In the genomic region with DNA sequence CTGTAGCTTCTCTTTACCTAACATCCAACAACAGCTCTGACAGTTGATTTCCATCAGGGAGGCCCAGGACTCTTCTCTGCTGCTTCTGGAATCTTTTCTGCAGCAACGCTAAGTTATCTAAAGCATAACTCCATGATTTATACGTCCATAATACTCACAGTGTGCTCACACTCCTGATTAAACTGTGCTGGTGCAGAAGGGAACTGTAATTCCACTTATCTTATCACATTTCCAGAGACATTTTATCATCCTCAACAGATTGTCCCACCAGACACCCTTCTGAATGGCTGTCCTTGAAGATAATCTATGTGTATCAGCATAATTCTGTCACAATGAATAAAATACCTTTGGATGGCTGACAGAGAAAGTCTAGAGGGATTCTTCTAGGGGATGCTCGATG, we compare ENCODE assay signal across 22 mouse cellular contexts. TPM values are rescaled to one million over a fixed set of nuclear protein-coding genes. Genes with fewer than 3 reads are reported as not detected.
DNase-seq lines count a peak whose midpoint lies in the region; ATAC-seq and TF ChIP-seq lines count a peak whose summit lies in the region.
"Had no signal": no experiment of that assay in that cellular context is flagged by ENCODE, and none has a peak within 500 bp of the region (broad histone marks: within the 10 kb centered on the region; RNA-seq: fewer than 3 reads in every experiment).

No protein-coding gene starts in this region.

- no peaks in the 10 kb centered on the region for H3K4me1 ChIP-seq in testis, adult 2 months (ENCODE audit: control insufficient read depth, insufficient read depth, low read length)
- peaks cover 37% of the 10 kb centered on the region for H3K4me1 ChIP-seq in liver, embryonic 16.5 days (ENCODE audit: control insufficient read depth, low read depth, low read length)
- H3K4me1 ChIP-seq: forebrain, embryonic 15.5 days; limb, embryonic 13.5 days; lung, embryonic 15.5 days had no signal

- no peak for TF ChIP-seq POLR2A in testis, adult 2 months (IDR thresholded peaks at IDR 0.05; ENCODE audit: control insufficient read depth, low read depth, low read length)

- 0 out of 2 replicates have a peak overlapping the region, but pooled peaks have one; percentile 7 for H3K4me2 ChIP-seq in liver, embryonic 16.5 days (ENCODE audit: low read depth, low read length)
- H3K4me2 ChIP-seq: forebrain, embryonic 15.5 days; kidney, embryonic 15.5 days; limb, embryonic 13.5 days; lung, embryonic 15.5 days had no signal

- peak overlapping the region; percentile 60; the same call in 1 of the 2 replicates for H3K27ac ChIP-seq in testis, adult 2 months (ENCODE audit: control insufficient read depth, insufficient read depth, low read depth, low read length)
- 0 out of 2 replicates have a peak overlapping the region, but pooled peaks have one; percentile 33 for H3K27ac ChIP-seq in liver, embryonic 16.5 days (ENCODE audit: low read length)
- H3K27ac ChIP-seq: forebrain, embryonic 15.5 days; kidney, embryonic 15.5 days; limb, embryonic 13.5 days; lung, embryonic 15.5 days had no signal

- peak; percentile 18 for ATAC-seq in frontal cortex, adult (ENCODE audit: low TSS enrichment)
- peak; percentile 66 for ATAC-seq in liver, embryonic 16.5 days (ENCODE audit: low read depth)
- no peak for ATAC-seq in erythroid progenitor cell, adult 5-6 weeks (replicated peaks; ENCODE audit: low FRiP score, poor library complexity, severe bottlenecking)
- ATAC-seq: forebrain, embryonic 15.5 days; inflammation-experienced regulatory T-cells, adult 6 months had no signal

- no peaks in the 10 kb centered on the region for H3K36me3 ChIP-seq in testis, adult 2 months (ENCODE audit: control insufficient read depth, insufficient read depth, low read length)
- H3K36me3 ChIP-seq in liver, embryonic 16.5 days (ENCODE audit: control insufficient read depth, insufficient read depth): no peaks in the 10 kb centered on the region
- H3K36me3 ChIP-seq: forebrain, embryonic 15.5 days; kidney, embryonic 15.5 days; limb, embryonic 13.5 days; lung, embryonic 15.5 days had no signal

- H3K4me3 ChIP-seq in testis, adult 2 months (ENCODE audit: control insufficient read depth, low read depth, low read length): no peak overlapping the region
- no peak overlapping the region for H3K4me3 ChIP-seq in liver, embryonic 16.5 days (ENCODE audit: low read depth, low read length)
- H3K4me3 ChIP-seq: erythroblast, embryonic 14.5 days; forebrain, embryonic 15.5 days; kidney, embryonic 15.5 days; limb, embryonic 13.5 days; lung, embryonic 15.5 days; myocyte had no signal

- no peak for TF ChIP-seq CTCF in testis, adult 2 months (IDR thresholded peaks at IDR 0.05; ENCODE audit: control insufficient read depth, insufficient read depth, insufficient replicate concordance, low read depth, low read length)

- no peak for DNase-seq in frontal cortex, postnatal 36 days (ENCODE audit: low spot score in 2 of 2)
- DNase-seq in testis, postnatal 14 days (ENCODE audit: low spot score): no peak
- DNase-seq in urinary bladder, postnatal 4 days (ENCODE audit: low spot score in 2 of 2): no peak
- DNase-seq in adrenal gland, adult 18-20 months (ENCODE audit: low spot score in 2 of 2): no peak
- DNase-seq: gastrocnemius, postnatal 36 days; kidney, postnatal 4 days; thymus, postnatal 36 days had no signal

- H3K9ac ChIP-seq in liver, embryonic 16.5 days (ENCODE audit: low read depth, low read length): 0 out of 2 replicates have a peak overlapping the region, but pooled peaks have one; percentile 1
- H3K9ac ChIP-seq: forebrain, embryonic 15.5 days; kidney, embryonic 15.5 days; limb, embryonic 13.5 days; lung, embryonic 15.5 days had no signal

- WGBS in liver, embryonic 16.5 days (ENCODE audit: insufficient replicate concordance): 24% methylated on average over 3 of the region's 3 CpGs

- H3K27me3 ChIP-seq in testis, adult 2 months (ENCODE audit: control insufficient read depth, insufficient read depth, low read length): no peaks in the 10 kb centered on the region
- peaks cover 2% of the 10 kb centered on the region for H3K27me3 ChIP-seq in liver, embryonic 16.5 days (ENCODE audit: control insufficient read depth, insufficient read depth, low read depth, low read length)
- H3K27me3 ChIP-seq: forebrain, embryonic 15.5 days; limb, embryonic 13.5 days; lung, embryonic 15.5 days had no signal

- no peaks in the 10 kb centered on the region for H3K9me3 ChIP-seq in liver, embryonic 16.5 days (replicated peaks; ENCODE audit: control insufficient read depth, low read length)
- H3K9me3 ChIP-seq: forebrain, embryonic 15.5 days; kidney, embryonic 15.5 days; limb, embryonic 13.5 days; lung, embryonic 15.5 days had no signal

RNA-seq across cellular contexts. Expression of gene Ociad2, which starts 13.2 kb away (rescaled TPM):
- 0.65 and 0.80 TPM in 2 replicates for polyA plus RNA-seq in testis, adult 2 months (2012; rRNA removed)
- polyA plus RNA-seq in liver, embryonic 16.5 days (2015; fragmentation: Nextera tagmentation; extraction: Ambion mirVana): 6.2 and 7.4 TPM in 2 replicates
- total RNA-seq in adrenal gland, adult 18-20 months (2021): 10 to 100 TPM; 28.9 to 29.3 TPM
- not detected in 2 replicates for total RNA-seq in erythroid progenitor cell, adult 5-6 weeks (2015; ENCODE audit: low replicate concordance)
- 1.1 TPM in 1 of 2 replicates, not detected in the other for total RNA-seq in erythroid progenitor cell, adult 5-6 weeks (2017; ENCODE audit: low replicate concordance)
- polyA plus RNA-seq: erythroblast, embryonic 14.5 days had no signal

RNA-seq across cellular contexts. Expression of gene Cwh43, which starts 51.9 kb away (rescaled TPM):
- 0.07 and 7.9 TPM in 2 replicates for polyA plus RNA-seq in testis, adult 2 months (2012; rRNA removed)
- polyA plus RNA-seq in liver, embryonic 16.5 days (2015; fragmentation: Nextera tagmentation; extraction: Ambion mirVana): not detected in 2 replicates
- total RNA-seq in adrenal gland, adult 18-20 months (2021): not detected
- total RNA-seq in erythroid progenitor cell, adult 5-6 weeks (2015; ENCODE audit: low replicate concordance): not detected in 2 replicates
- not detected in 2 replicates for total RNA-seq in erythroid progenitor cell, adult 5-6 weeks (2017; ENCODE audit: low replicate concordance)
- total RNA-seq: common myeloid progenitor, adult 5-6 weeks; gastrocnemius, postnatal 36 days; heart, adult 8-10 months; hematopoietic stem cell, adult 5-6 weeks had no signal
- polyA plus RNA-seq: erythroblast, embryonic 14.5 days; heart, embryonic 16.5 days; inflammation-experienced regulatory T-cells, adult 6 months; limb, embryonic 13.5 days; lung, embryonic 15.5 days had no signal

Comparison
In these comparisons a context has a peak if more than half of its experiments do, and no peak if none do; other contexts are left out.
1. RNA of gene Ociad2, which starts 13.2 kb away (total RNA-seq): 28.9 to 29.3 TPM in adrenal gland, adult 18-20 months; 1.1 TPM in erythroid progenitor cell, adult 5-6 weeks; every median in the first group is over 10 times any median in the second.